ENCODE assay signal across 9 mouse cellular contexts in the genomic region with DNA sequence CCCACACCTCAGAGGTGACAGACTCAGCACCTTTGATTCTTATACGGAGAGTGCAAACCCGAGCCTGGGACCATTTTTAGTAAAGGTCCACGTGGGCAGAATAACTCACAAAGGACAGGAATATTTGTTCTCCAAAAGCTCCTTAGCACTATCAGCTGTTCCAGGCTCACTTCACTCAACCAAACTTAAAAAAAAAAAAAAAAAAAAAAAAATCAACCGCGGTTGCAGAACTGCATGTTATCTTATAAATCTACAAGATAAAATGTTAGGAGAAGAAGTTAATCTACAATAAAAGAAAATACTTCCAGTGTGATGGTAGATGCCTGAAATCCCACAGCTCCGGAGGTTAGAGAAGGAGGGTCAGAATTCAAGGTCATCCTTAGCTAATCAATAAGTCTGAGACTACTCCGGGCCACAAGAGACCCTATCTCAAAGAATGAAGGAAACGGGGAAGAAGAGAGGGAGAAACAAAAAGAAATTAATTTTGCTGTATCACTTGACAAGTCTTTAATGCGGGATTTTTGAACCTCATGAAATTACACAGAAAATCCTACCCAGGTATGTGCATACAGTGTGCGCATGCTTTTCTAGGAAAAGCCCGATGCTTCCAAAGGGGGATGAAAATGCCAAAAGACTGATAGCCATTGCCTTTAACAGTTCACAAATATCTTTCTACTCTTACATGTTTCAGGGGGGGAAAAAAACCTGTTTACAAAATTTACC. TPM values are rescaled to one million over a fixed set of nuclear protein-coding genes. Genes with fewer than 3 reads are reported as not detected.
A peak's percentile ranks its signal among the peaks of the same experiment; 100 is the strongest.
DNase-seq lines count a peak whose midpoint lies in the region; ATAC-seq lines count a peak whose summit lies in the region.
"Had no signal": no experiment of that assay in that cellular context is flagged by ENCODE, and none has a peak within 500 bp of the region (broad histone marks: within the 10 kb centered on the region; RNA-seq: fewer than 3 reads in every experiment).

No protein-coding gene starts in this region.

- H3K27me3 ChIP-seq in heart, embryonic 16.5 days (ENCODE audit: control insufficient read depth, insufficient read depth, low read length) = no peaks in the 10 kb centered on the region
- H3K27me3 ChIP-seq in hindbrain, embryonic 16.5 days (replicated peaks; ENCODE audit: control insufficient read depth, insufficient read depth, low read length) = no peaks in the 10 kb centered on the region
- no peaks in the 10 kb centered on the region for H3K27me3 ChIP-seq in midbrain, embryonic 14.5 days (ENCODE audit: control insufficient read depth, insufficient read depth, low read length)

- H3K27ac ChIP-seq in heart, embryonic 16.5 days (ENCODE audit: low read length) = peak overlapping the region; percentile 73
- H3K27ac ChIP-seq in brown adipose tissue, adult 24 weeks (replicated peaks; ENCODE audit: low read depth, low read length) = 0 out of 2 replicates have a peak overlapping the region, but pooled peaks have one; percentile 10
- H3K27ac ChIP-seq in hindbrain, embryonic 16.5 days (ENCODE audit: low read depth, low read length) = no peak overlapping the region
- H3K27ac ChIP-seq in midbrain, embryonic 14.5 days (replicated peaks; ENCODE audit: low read depth, low read length) = no peak overlapping the region

- intact Hi-C loops in heart, postnatal 25 days (cut with DNase I) = no loop called here

- peak overlapping the region; percentile 82 for H3K4me2 ChIP-seq in heart, embryonic 16.5 days (ENCODE audit: low read depth, low read length)
- H3K4me2 ChIP-seq in hindbrain, embryonic 16.5 days (ENCODE audit: low read length) = peak overlapping the region; percentile 69
- H3K4me2 ChIP-seq in midbrain, embryonic 14.5 days (ENCODE audit: low read length) = peak overlapping the region; percentile 74

- peak overlapping the region; percentile 61 for H3K4me3 ChIP-seq in heart, embryonic 16.5 days (ENCODE audit: low read length)
- H3K4me3 ChIP-seq in brown adipose tissue, adult 24 weeks (ENCODE audit: insufficient read depth, low read depth, low read length) = peak overlapping the region; percentile 31
- H3K4me3 ChIP-seq in hindbrain, embryonic 16.5 days (ENCODE audit: low read length) = peak overlapping the region; percentile 86
- peak overlapping the region; percentile 79 for H3K4me3 ChIP-seq in midbrain, embryonic 14.5 days (replicated peaks; ENCODE audit: low read depth, low read length)

- ATAC-seq in heart, embryonic 16.5 days (replicated peaks; ENCODE audit: extremely low read depth, insufficient read depth, low FRiP score) = no peak
- ATAC-seq in hindbrain, embryonic 16.5 days = no peak
- ATAC-seq in midbrain, embryonic 14.5 days (ENCODE audit: low FRiP score, low TSS enrichment) = no peak

- peak overlapping the region; percentile 74 for H3K9ac ChIP-seq in heart, embryonic 16.5 days (ENCODE audit: low read length)
- H3K9ac ChIP-seq in hindbrain, embryonic 16.5 days (ENCODE audit: low read depth, low read length) = no peak overlapping the region
- H3K9ac ChIP-seq in midbrain, embryonic 14.5 days (replicated peaks; ENCODE audit: low read length) = no peak overlapping the region

- H3K9me3 ChIP-seq in heart, embryonic 16.5 days (replicated peaks; ENCODE audit: control insufficient read depth, low read length) = no peaks in the 10 kb centered on the region
- H3K9me3 ChIP-seq in hindbrain, embryonic 16.5 days (ENCODE audit: control insufficient read depth, low read length) = no peaks in the 10 kb centered on the region
- no peaks in the 10 kb centered on the region for H3K9me3 ChIP-seq in midbrain, embryonic 14.5 days (ENCODE audit: control insufficient read depth, low read length)

- peaks cover 25% of the 10 kb centered on the region for H3K4me1 ChIP-seq in heart, embryonic 16.5 days (ENCODE audit: control insufficient read depth, insufficient read depth, low read length)
- peaks cover 15% of the 10 kb centered on the region; the same call in 1 of the 2 replicates for H3K4me1 ChIP-seq in brown adipose tissue, adult 24 weeks (ENCODE audit: control insufficient read depth, insufficient read depth, insufficient read length, low read length)
- H3K4me1 ChIP-seq in hindbrain, embryonic 16.5 days (ENCODE audit: control insufficient read depth, insufficient read depth, low read depth, low read length) = peaks cover 10% of the 10 kb centered on the region
- peaks cover 14% of the 10 kb centered on the region for H3K4me1 ChIP-seq in midbrain, embryonic 14.5 days (ENCODE audit: control insufficient read depth, insufficient read depth, low read length)

- DNase-seq in heart, postnatal 25 days (ENCODE audit: low spot score) = no peak
- DNase-seq in midbrain, embryonic 14.5 days = no peak
- DNase-seq in spleen, adult 18-20 months = no peak
- DNase-seq in thymus, postnatal 4 days = no peak
- no peak for DNase-seq in urinary bladder, postnatal 10 days (ENCODE audit: low spot score)
- DNase-seq: cerebellum, postnatal 10 days had no signal

- H3K36me3 ChIP-seq in heart, embryonic 16.5 days (ENCODE audit: control insufficient read depth, insufficient read depth) = 0 out of 2 replicates have a peak, but pooled peaks cover 5% of the 10 kb centered on the region
- H3K36me3 ChIP-seq in hindbrain, embryonic 16.5 days (ENCODE audit: control insufficient read depth, insufficient read depth, low read length) = peaks cover 5% of the 10 kb centered on the region; the same call in 1 of the 2 replicates
- peaks cover 17% of the 10 kb centered on the region for H3K36me3 ChIP-seq in midbrain, embryonic 14.5 days (ENCODE audit: control insufficient read depth, insufficient read depth, low read length)

- 18% methylated on average over 11 of the region's 11 CpGs for WGBS in heart, embryonic 16.5 days
- WGBS in hindbrain, embryonic 16.5 days = 74% methylated on average over 11 of the region's 11 CpGs
- 81% methylated on average over 11 of the region's 11 CpGs for WGBS in midbrain, embryonic 14.5 days

RNA-seq across cellular contexts. Expression of a gene that starts 1.4 kb away (rescaled TPM):
- 149 and 150 TPM in 2 replicates for polyA plus RNA-seq in heart, embryonic 16.5 days (2015; fragmentation: Nextera tagmentation; extraction: Ambion mirVana)
- total RNA-seq in heart, postnatal 25 days (2021) = 100 to 1,000 TPM; 111 to 116 TPM
- polyA plus RNA-seq in brown adipose tissue, adult 24 weeks (2012; ENCODE audit: insufficient read depth, insufficient read length, missing spikeins) = 85.1 and 89.8 TPM in 2 replicates
- polyA plus RNA-seq in hindbrain, embryonic 16.5 days (2015; fragmentation: Nextera tagmentation; extraction: Ambion mirVana) = 84.2 and 108 TPM in 2 replicates
- 81.5 and 89.0 TPM in 2 replicates for polyA plus RNA-seq in midbrain, embryonic 14.5 days (2014; fragmentation: Nextera tagmentation; extraction: Ambion mirVana)

Comparison
In these comparisons a context has a peak if more than half of its experiments do, and no peak if none do; other contexts are left out.
1. H3K27ac ChIP-seq: peak in heart, embryonic 16.5 days (single experiment) and brown adipose tissue, adult 24 weeks (single experiment); none in hindbrain, embryonic 16.5 days (single experiment) and midbrain, embryonic 14.5 days (single experiment).
2. H3K4me3 ChIP-seq: peak in every context shown above with its lines; median percentile 86 in hindbrain, embryonic 16.5 days; 79 in midbrain, embryonic 14.5 days; 61 in heart, embryonic 16.5 days; 31 in brown adipose tissue, adult 24 weeks.
3. Peak in every context shown above with its lines, with median percentiles within 50 percentile points of each other: H3K4me2 ChIP-seq.